Comparison of ENCODE assay signal across 10 mouse cellular contexts in genomic region chr5:49370543-49371076, GRCm38 (mm10).
A peak's percentile ranks its signal among the peaks of the same experiment; 100 is the strongest.
DNase-seq lines count a peak whose midpoint lies in the region; ATAC-seq and TF ChIP-seq lines count a peak whose summit lies in the region.
"Had no signal": no experiment of that assay in that cellular context is flagged by ENCODE, and none has a peak within 500 bp of the region (broad histone marks: within the 10 kb centered on the region; RNA-seq: fewer than 3 reads in every experiment).

No protein-coding gene starts in this region.

- no peaks in the 10 kb centered on the region for H3K36me3 ChIP-seq in liver, postnatal 0 days (replicated peaks; ENCODE audit: insufficient read depth, low read length)
- H3K36me3 ChIP-seq in midbrain, postnatal 0 days (ENCODE audit: insufficient read depth, low read length): no peaks in the 10 kb centered on the region
- H3K36me3 ChIP-seq: limb, embryonic 13.5 days; stomach, embryonic 15.5 days had no signal

- H3K4me1 ChIP-seq in liver, postnatal 0 days (ENCODE audit: insufficient read depth): no peaks in the 10 kb centered on the region
- H3K4me1 ChIP-seq in midbrain, postnatal 0 days (ENCODE audit: insufficient read depth, low read length): no peaks in the 10 kb centered on the region
- H3K4me1 ChIP-seq: limb, embryonic 13.5 days; stomach, embryonic 15.5 days had no signal

- no peak overlapping the region for H3K27ac ChIP-seq in liver, postnatal 0 days (ENCODE audit: low read depth)
- no peak overlapping the region for H3K27ac ChIP-seq in midbrain, postnatal 0 days (ENCODE audit: low read depth, low read length)
- H3K27ac ChIP-seq: limb, embryonic 13.5 days; stomach, embryonic 15.5 days had no signal

- peak; percentile 51 for TF ChIP-seq CTCF in liver, postnatal 0 days (IDR thresholded peaks at IDR 0.05; ENCODE audit: low read depth)
- peak; percentile 85 for TF ChIP-seq CTCF in midbrain, postnatal 0 days (IDR thresholded peaks at IDR 0.05)

- peak; percentile 12; the same call in 1 of the 2 replicates for ATAC-seq in cerebellum, adult (ENCODE audit: insufficient number of reproducible peaks, low FRiP score, low TSS enrichment)
- no peak for ATAC-seq in liver, postnatal 0 days
- peak; percentile 62; the same call in 1 of the 2 replicates for ATAC-seq in common myeloid progenitor, adult 5-6 weeks (replicated peaks; ENCODE audit: low read depth, poor library complexity, severe bottlenecking)
- ATAC-seq in midbrain, postnatal 0 days (ENCODE audit: low FRiP score): no peak
- no peak for ATAC-seq in erythroblast, adult 5-6 weeks (replicated peaks; ENCODE audit: low FRiP score, poor library complexity, severe bottlenecking)

- WGBS in liver, postnatal 0 days (ENCODE audit: insufficient replicate concordance): 48% methylated on average over 3 of the region's 3 CpGs
- 46% methylated on average over 3 of the region's 3 CpGs for WGBS in midbrain, postnatal 0 days

- no peak for TF ChIP-seq EP300 in liver, postnatal 0 days (IDR thresholded peaks at IDR 0.05; ENCODE audit: low read depth)

- no peak overlapping the region for H3K9ac ChIP-seq in liver, postnatal 0 days (replicated peaks)
- no peak overlapping the region for H3K9ac ChIP-seq in midbrain, postnatal 0 days (replicated peaks; ENCODE audit: low read length, poor library complexity, severe bottlenecking)
- H3K9ac ChIP-seq: limb, embryonic 13.5 days; stomach, embryonic 15.5 days had no signal

- H3K27me3 ChIP-seq in liver, postnatal 0 days (ENCODE audit: insufficient read depth, low read length): no peaks in the 10 kb centered on the region
- no peaks in the 10 kb centered on the region for H3K27me3 ChIP-seq in midbrain, postnatal 0 days (ENCODE audit: insufficient read depth, low read length)
- H3K27me3 ChIP-seq: limb, embryonic 13.5 days; stomach, embryonic 15.5 days had no signal

- no peaks in the 10 kb centered on the region for H3K9me3 ChIP-seq in liver, postnatal 0 days (ENCODE audit: low read length)
- no peaks in the 10 kb centered on the region for H3K9me3 ChIP-seq in midbrain, postnatal 0 days (ENCODE audit: low read length)
- H3K9me3 ChIP-seq: limb, embryonic 13.5 days; stomach, embryonic 15.5 days had no signal

- H3K4me3 ChIP-seq in liver, postnatal 0 days (ENCODE audit: low read depth, low read length): no peak overlapping the region
- H3K4me3 ChIP-seq in midbrain, postnatal 0 days (ENCODE audit: low read depth, low read length): no peak overlapping the region
- H3K4me3 ChIP-seq: limb, embryonic 13.5 days; stomach, embryonic 15.5 days had no signal

- H3K4me2 ChIP-seq in liver, postnatal 0 days (ENCODE audit: low read depth, low read length): no peak overlapping the region
- no peak overlapping the region for H3K4me2 ChIP-seq in midbrain, postnatal 0 days (ENCODE audit: low read depth, low read length, poor library complexity, severe bottlenecking)
- H3K4me2 ChIP-seq: limb, embryonic 13.5 days; stomach, embryonic 15.5 days had no signal

- no peak for DNase-seq in cerebellum, adult 9-11 months
- no peak for DNase-seq in liver, postnatal 0 days
- DNase-seq in liver: no peak
- DNase-seq in midbrain, postnatal 0 days (ENCODE audit: low spot score): peak; percentile 86
- no peak for DNase-seq in spleen, adult 12 weeks (ENCODE audit: low spot score)

Comparison
In these comparisons a context has a peak if more than half of its experiments do, and no peak if none do; other contexts are left out.
1. ATAC-seq: peak in cerebellum, adult (single experiment) and common myeloid progenitor, adult 5-6 weeks (single experiment); none in liver, postnatal 0 days (single experiment), midbrain, postnatal 0 days (single experiment) and erythroblast, adult 5-6 weeks (single experiment).